Mouse (Mus musculus) gastrocnemius, adult 2 months (tissue): ENCODE data around the gene Olfr582. TPM values are rescaled to one million over a fixed set of nuclear protein-coding genes. Genes with fewer than 3 reads are reported as not detected.

Experiments
- DNase-seq: peaks from one replicate; pipeline ENCODE4 v3.0.0; 2022
- H3K27ac ChIP-seq: fragments of 200-600 bp; 2 replicates; pipeline ENCODE4 v1.8.1; 2022; ENCODE audit warnings: mild to moderate bottlenecking
- H3K4me3 ChIP-seq: fragments of 200-600 bp; 2 replicates; pipeline ENCODE4 v1.8.1; 2022; ENCODE audit warnings: mild to moderate bottlenecking, moderate library complexity
- CTCF ChIP-seq: fragments of 200-600 bp; IDR thresholded peaks from 2 replicates; pipeline ENCODE4 v1.8.1; 2022; ENCODE audit warnings: antibody characterized with exemption, mild to moderate bottlenecking, moderate library complexity
- intact Hi-C: fragments of 180-260 bp; cut with DNase I; formaldehyde crosslinking; loops from one replicate; pipeline ENCODE4 v1.15.1; 2025
- long read RNA-seq, 2 experiments: library from polyadenylated mRNA; stranded (forward); transcript quantifications; one replicate each; pipeline ENCODE4 v2.0.0; 2021
- total RNA-seq, 2 experiments: library from RNA; stranded (reverse); gene quantifications; 2 replicates each; pipeline ENCODE4 v1.2.3; 2021

The Olfr582 gene
- total RNA-seq: not detected
- long read RNA-seq, experiment 1: 0 reads
- long read RNA-seq, experiment 2: 0 reads

DNA sequence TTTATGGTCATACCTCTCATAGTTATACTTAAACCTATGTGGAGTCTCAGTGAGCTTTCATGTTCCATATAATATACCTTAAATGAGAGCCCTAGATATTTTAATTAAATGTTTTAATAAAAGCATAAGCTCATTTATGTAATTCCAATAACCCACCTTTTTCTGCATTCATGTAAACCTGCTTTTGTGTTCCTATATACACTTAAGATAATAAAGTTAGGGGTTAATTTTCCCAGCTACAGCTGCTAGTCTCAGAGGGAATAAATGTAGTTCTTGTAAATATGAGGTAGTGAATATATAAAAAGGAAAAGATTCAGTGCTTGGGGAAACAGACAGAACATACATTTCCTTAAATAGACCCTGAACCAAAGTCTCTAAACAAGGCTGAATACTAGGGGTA is at the start of gene Olfr582:
Olfr582 (plus strand) TSS at position 301 of the 400 bp plus-strand sequence.
- intact Hi-C loops: no loop called here
- no peak for DNase-seq

DNA sequence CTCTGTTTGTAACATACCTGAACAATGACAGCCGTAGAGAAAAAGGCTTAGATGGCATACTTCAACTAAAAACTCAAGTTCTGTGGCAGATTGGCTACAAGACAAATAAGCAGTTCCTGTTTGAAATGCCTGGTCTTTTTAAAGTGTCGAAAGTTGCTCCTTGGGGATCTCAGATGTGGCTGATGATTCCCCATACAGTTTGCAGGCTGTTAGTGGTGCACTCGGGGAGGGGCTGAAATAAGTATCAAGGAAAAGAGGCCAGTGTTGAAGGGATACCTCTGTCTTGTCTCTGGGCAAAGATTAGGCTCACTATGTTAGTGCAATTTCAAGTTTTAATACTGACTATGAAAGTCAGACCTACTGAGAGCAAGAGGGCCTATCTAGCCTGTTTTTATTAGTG is 48.6 kb upstream of the Olfr582 start, which contains the start of gene Olfr578:
Olfr578 (minus strand) TSS at position 101 of the 400 bp plus-strand sequence.
- Histone ChIP-seq H3K4me3 (no peak within 1 kb of the TSS), H3K27ac (no peak within 1 kb of the TSS)
- intact Hi-C loops: no loop called here
- TF ChIP-seq CTCF: no peak
- no peak for DNase-seq

More for the DNA sequence above, at the start of gene Olfr582:
- no peak within 1 kb of the TSS for H3K4me3 ChIP-seq
- H3K27ac ChIP-seq: no peak within 1 kb of the TSS
- no peak for TF ChIP-seq CTCF

DNA sequence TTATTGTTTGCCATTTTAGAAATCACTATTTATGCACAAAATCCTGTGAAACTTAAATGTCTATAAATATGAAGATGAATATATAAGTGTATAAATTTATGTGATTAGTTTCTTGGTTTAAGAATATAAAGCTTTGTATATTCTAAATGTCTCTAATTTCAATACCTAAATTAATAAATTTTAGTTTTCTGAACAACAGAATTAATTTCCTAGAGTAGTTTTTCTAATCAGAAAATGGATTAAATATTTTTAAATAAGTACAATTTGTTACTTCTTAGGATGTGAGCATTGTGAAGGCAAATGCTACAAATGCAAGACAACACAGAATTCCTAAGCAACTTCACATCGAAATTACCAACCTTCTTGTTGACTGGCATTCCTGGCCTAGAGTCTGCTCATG is 13.2 kb downstream of the Olfr582 start, which contains the start of gene Olfr583:
Olfr583 (plus strand) TSS at position 301 of the 400 bp plus-strand sequence.
- DNase-seq: no peak
- no peak for TF ChIP-seq CTCF
- intact Hi-C loops: no loop called here
- Histone ChIP-seq H3K27ac (no peak within 1 kb of the TSS), H3K4me3 (no peak within 1 kb of the TSS)

DNA sequence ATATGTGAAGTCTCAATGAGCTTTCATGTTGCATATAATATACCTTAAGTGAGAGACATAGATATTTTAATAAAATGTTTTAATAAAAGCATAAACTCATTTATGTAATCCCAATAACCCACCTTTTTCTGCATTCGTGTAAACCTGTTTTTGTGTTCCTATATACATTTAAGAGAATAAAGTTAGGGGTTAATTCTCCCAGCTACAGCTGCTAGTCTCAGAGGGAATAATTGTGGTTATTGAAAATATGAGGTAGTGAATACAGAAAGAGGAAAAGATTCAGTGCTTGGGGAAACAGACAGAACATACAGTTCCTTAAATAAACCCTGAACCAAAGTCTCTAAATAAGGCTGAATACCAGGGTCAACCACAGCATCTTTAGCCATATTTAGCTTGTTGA is 43.8 kb downstream of the Olfr582 start, which contains the start of gene Olfr584:
Olfr584 (plus strand) TSS at position 301 of the 400 bp plus-strand sequence.
- intact Hi-C loops: no loop called here
- no peak for DNase-seq
- H3K4me3 ChIP-seq: no peak within 1 kb of the TSS
- no peak within 1 kb of the TSS for H3K27ac ChIP-seq
- TF ChIP-seq CTCF: no peak

Other genes starting within 250 kb of the Olfr582 start
- not detected for gene Olfr564, start 234.5 kb upstream of the Olfr582 start, total RNA-seq
- gene Olfr566, start 179.3 kb upstream of the Olfr582 start, total RNA-seq: not detected
- not detected for gene Olfr568, start 160.9 kb upstream of the Olfr582 start, total RNA-seq
- gene Olfr569, start 147.1 kb upstream of the Olfr582 start, total RNA-seq: not detected
- gene Olfr570, start 143.4 kb upstream of the Olfr582 start, total RNA-seq: not detected
- gene Olfr571, start 120.5 kb upstream of the Olfr582 start, total RNA-seq: not detected
- not detected for gene Olfr572, start 113.6 kb upstream of the Olfr582 start, total RNA-seq
- not detected for gene Olfr573-ps1, start 95.4 kb upstream of the Olfr582 start, total RNA-seq
- not detected for gene Olfr574, start 89.6 kb upstream of the Olfr582 start, total RNA-seq
- not detected for gene Olfr575, start 79.2 kb upstream of the Olfr582 start, total RNA-seq
- gene Olfr576, start 75.4 kb upstream of the Olfr582 start, total RNA-seq: not detected
- not detected for gene Olfr577, start 62.1 kb upstream of the Olfr582 start, total RNA-seq
- not detected for gene Olfr578, start 48.7 kb upstream of the Olfr582 start, total RNA-seq
- gene Olfr583, start 13.3 kb downstream of the Olfr582 start, total RNA-seq: not detected
- gene Olfr584, start 43.9 kb downstream of the Olfr582 start, total RNA-seq: not detected
- gene Olfr585, start 59.7 kb downstream of the Olfr582 start, total RNA-seq: not detected
- not detected for gene Olfr586, start 87.6 kb downstream of the Olfr582 start, total RNA-seq
- not detected for gene Olfr588-ps1, start 102.9 kb downstream of the Olfr582 start, total RNA-seq
- not detected for gene Olfr589, start 118.3 kb downstream of the Olfr582 start, total RNA-seq
- gene Olfr591, start 140.3 kb downstream of the Olfr582 start, total RNA-seq: not detected
- gene Olfr592, start 146.8 kb downstream of the Olfr582 start, total RNA-seq: not detected
- gene Olfr593, start 173.8 kb downstream of the Olfr582 start, total RNA-seq: not detected
- not detected for gene Olfr594, start 179.0 kb downstream of the Olfr582 start, total RNA-seq
- gene Usp17ld, start 214.5 kb downstream of the Olfr582 start, total RNA-seq: not detected